Mouse (Mus musculus) liver, embryonic 14.5 days (tissue): Measurements from ENCODE around the gene Pgap2. TPM values are rescaled to one million over a fixed set of nuclear protein-coding genes. Genes with fewer than 3 reads are reported as not detected.

Source experiments
- ATAC-seq: fragments of 200-750 bp; cut with Nextera tagmentation; 2 replicates; pipeline ENCODE4 v1.8.0; 2017; ENCODE audit warnings: moderate number of reproducible peaks, mild to moderate bottlenecking, moderate library complexity; ENCODE audit not compliant: insufficient read depth
- DNase-seq, 3 experiments: peaks; one replicate each; pipeline ENCODE4 v3.0.0-alpha.2; 2012 to 2013; ENCODE audit warnings: low read depth in 3 of 3, low spot score in 3 of 3
- H3K27ac ChIP-seq: fragments of 300-500 bp; sonication (generic); 2 replicates; pipeline ENCODE4 v1.5.1; 2014; ENCODE audit warnings: moderate library complexity, mild to moderate bottlenecking, control low read depth, inconsistent platforms
- H3K27me3 ChIP-seq: fragments of 300-500 bp; sonication (generic); 2 replicates; pipeline ENCODE4 v1.6.1; 2014; ENCODE audit warnings: mild to moderate bottlenecking, low read length, moderate library complexity; ENCODE audit not compliant: control insufficient read depth, insufficient read depth
- H3K36me3 ChIP-seq: fragments of 300-500 bp; sonication (generic); replicated peaks from 2 replicates; pipeline ENCODE4 v1.6.1; 2014; ENCODE audit warnings: low read depth; ENCODE audit not compliant: control insufficient read depth, insufficient read depth
- H3K4me1 ChIP-seq, 2 experiments: fragments of 200-500 bp in 1 of 2; fragments of 300-500 bp in 1 of 2; sonication (generic) in 1 of 2; replicated peaks; 2 replicates each; pipeline ENCODE4 v1.6.1; 2012 to 2014; ENCODE audit warnings: antibody characterized with exemption in 1 of 2, inconsistent platforms in 1 of 2, low read length in 1 of 2; ENCODE audit not compliant: control insufficient read depth in 2 of 2, insufficient read depth in 2 of 2
- H3K4me2 ChIP-seq: fragments of 300-500 bp; sonication (generic); 2 replicates; pipeline ENCODE4 v1.6.1; 2014; ENCODE audit warnings: low read depth, mild to moderate bottlenecking, control low read depth, moderate library complexity
- H3K4me3 ChIP-seq, 2 experiments: fragments of 200-500 bp in 1 of 2; fragments of 300-500 bp in 1 of 2; sonication (generic) in 1 of 2; 2 replicates each; pipeline ENCODE4 v1.5.1; 2012 to 2014; ENCODE audit warnings: low read depth in 2 of 2, low read length in 2 of 2, mild to moderate bottlenecking in 2 of 2, control low read depth in 1 of 2, inconsistent platforms in 1 of 2, moderate library complexity in 1 of 2; ENCODE audit not compliant: insufficient read depth in 1 of 2
- H3K9ac ChIP-seq: fragments of 300-500 bp; sonication (generic); replicated peaks from 2 replicates; pipeline ENCODE4 v1.6.1; 2014; ENCODE audit warnings: mild to moderate bottlenecking, control low read depth, moderate library complexity
- H3K9me3 ChIP-seq: fragments of 300-500 bp; sonication (generic); 2 replicates; pipeline ENCODE4 v1.6.1; 2016; ENCODE audit warnings: low read length, mixed read lengths; ENCODE audit not compliant: control insufficient read depth
- CTCF ChIP-seq: IDR thresholded peaks from 2 replicates; pipeline ENCODE4 v1.5.1; 2016; ENCODE audit warnings: antibody characterized with exemption, low read depth, control low read depth
- EP300 ChIP-seq: IDR thresholded peaks from 2 replicates; pipeline ENCODE4 v1.6.1; 2016; ENCODE audit warnings: antibody characterized with exemption, low read depth
- WGBS: fragments of 180-500 bp; shearing (Covaris S2); extraction: QIAGEN DNeasy Blood & Tissue Kit; methylation state at CpG from one replicate; pipeline ENCODE4 v1.1.7; 2014; ENCODE audit not compliant: insufficient replicate concordance; 5-methylcytosine and 5-hydroxymethylcytosine counted together
- polyA plus RNA-seq, 2 experiments: library from polyadenylated mRNA; depleted of rRNA in 1 of 2; stranded (reverse) in 1 of 2; unstranded in 1 of 2; fragments of >200 nt; fragmentation: Nextera tagmentation in 1 of 2; extraction: Ambion mirVana in 1 of 2; gene quantifications; 2 replicates each; pipeline versions ENCODE4 v1.2.1 to v1.2.3; 2012 to 2014

Pgap2 gene
- polyA plus RNA-seq, 2 experiments = 14.5 to 18.0 TPM

- DNase-seq = no peak
- no peak for ATAC-seq
- H3K4me2 ChIP-seq = peak overlapping the region; percentile 95
- 33% methylated on average over 6 of the region's 6 CpGs for WGBS
- peak overlapping the region in 1 of 2 experiments; percentile 30; a peak in 2 of 4 replicates for H3K4me3 ChIP-seq
- H3K36me3 ChIP-seq = no peaks in the 10 kb centered on the region; the same call in none of the 2 replicates
- no peak overlapping the region; the same call in 1 of the 2 replicates for H3K9ac ChIP-seq
- H3K4me1 ChIP-seq = peaks cover 54 to 73% of the 10 kb centered on the region in 2 experiments
- TF ChIP-seq CTCF (no peak), EP300 (no peak)
- H3K27ac ChIP-seq = peak overlapping the region; percentile 6; the same call in 1 of the 2 replicates
- no peaks in the 10 kb centered on the region for H3K27me3 ChIP-seq
- H3K9me3 ChIP-seq = no peaks in the 10 kb centered on the region
Measured at GRCm38 (mm10) chr7:102246265-102246664, 36.3 kb downstream of the Pgap2 start.

- H3K27me3 ChIP-seq = no peaks in the 10 kb centered on the region
- no peak for DNase-seq
Measured at GRCm38 (mm10) chr7:102246956-102247797, 37.2 kb downstream of the Pgap2 start.

GRCm38 (mm10) chr7:102248691-102249404 lies 38.8 kb downstream of the Pgap2 start:
- WGBS = 2% methylated on average over 16 of the region's 16 CpGs
- TF ChIP-seq EP300 = 0 out of 2 replicates have a peak, but pooled peaks have one; percentile 36
- TF ChIP-seq CTCF = no peak
- Histone ChIP-seq H3K9ac (peak overlapping the region; percentile 89), H3K27ac (peak overlapping the region; percentile 95), H3K27me3 (no peaks in the 10 kb centered on the region), H3K4me1 (peaks cover 47 to 57% of the 10 kb centered on the region in 2 experiments), H3K4me3 (peak overlapping the region; percentile 83 to 95), H3K4me2 (peak overlapping the region; percentile 95), H3K9me3 (no peaks in the 10 kb centered on the region), H3K36me3 (no peaks in the 10 kb centered on the region)
- DNase-seq = peak in 1 of 3 experiments; percentile 41
- ATAC-seq = peak; percentile 6; the same call in 1 of the 2 replicates

More at GRCm38 (mm10) chr7:102246956-102247797, 37.2 kb downstream of the Pgap2 start:
- no peaks in the 10 kb centered on the region for H3K9me3 ChIP-seq
- H3K4me2 ChIP-seq = peak overlapping the region; percentile 95
- H3K4me1 ChIP-seq = peaks cover 54 to 70% of the 10 kb centered on the region in 2 experiments
- 22% methylated on average over 12 of the region's 12 CpGs for WGBS
- peak overlapping the region; percentile 89 for H3K9ac ChIP-seq
- no peak for ATAC-seq
- peak overlapping the region; percentile 34; the same call in 1 of the 2 replicates for H3K27ac ChIP-seq
- peak overlapping the region; percentile 83 to 95; a peak in 3 of 4 replicates for H3K4me3 ChIP-seq
- no peak for TF ChIP-seq EP300
- H3K36me3 ChIP-seq = no peaks in the 10 kb centered on the region; the same call in 1 of the 2 replicates

- ATAC-seq (peak; percentile 40), DNase-seq (no peak)
- peaks cover 45 to 55% of the 10 kb centered on the region in 2 experiments for H3K4me1 ChIP-seq
- peak overlapping the region; percentile 89 for H3K9ac ChIP-seq
- no peaks in the 10 kb centered on the region for H3K36me3 ChIP-seq
- H3K9me3 ChIP-seq = no peaks in the 10 kb centered on the region
- TF ChIP-seq CTCF (no peak), EP300 (no peak)
- H3K27me3 ChIP-seq = no peaks in the 10 kb centered on the region
- peak overlapping the region; percentile 95 for H3K4me2 ChIP-seq
- H3K27ac ChIP-seq = peak overlapping the region; percentile 95
- under 1% methylated on average over 23 of the region's 23 CpGs for WGBS
- H3K4me3 ChIP-seq = peak overlapping the region; percentile 83 to 95
Measured at GRCm38 (mm10) chr7:102249531-102249895, 39.5 kb downstream of the Pgap2 start.
